Mouse (Mus musculus) spleen, embryonic (tissue): ENCODE results near the gene Rbm34.
"Not testable (repeated sequence)": the region's sequence is repeated elsewhere in the genome, so short reads cannot be mapped to it uniquely, and the experiment has no call there.

Experiments
- CTCF ChIA-PET: fragments of 350-600 bp; sonication (Branson Sonifier 250); formaldehyde crosslinking; loops from one replicate; lab custom pipeline; 2022; lab: Charles Lee

Gene Rbm34

GRCm38 (mm10) chr8:126970579-126971313, at the start of gene Rbm34:
Gene Rbm34, minus strand, starts transcription at chr8:126971071.
- CTCF ChIA-PET, result no interaction called here

GRCm38 (mm10) chr8:127011668-127012067, 40.8 kb upstream of the Rbm34 start:
- CTCF ChIA-PET, result no interaction called here

GRCm38 (mm10) chr8:126994506-126994905, 23.6 kb upstream of the Rbm34 start:
- CTCF ChIA-PET, result no interaction called here

- CTCF ChIA-PET, result no interaction called here
Observed at GRCm38 (mm10) chr8:126989363-126990153, 18.7 kb upstream of the Rbm34 start.

- CTCF ChIA-PET, result no interaction called here
Observed at GRCm38 (mm10) chr8:126988346-126989006, 17.6 kb upstream of the Rbm34 start.

GRCm38 (mm10) chr8:126986495-126986894, 15.6 kb upstream of the Rbm34 start:
- CTCF ChIA-PET, result interaction anchor here (0.6 kb wide), 1 partner anchor 37 kb away, joined by 3 read pairs; no protein-coding TSS in a partner anchor

- CTCF ChIA-PET, result no interaction called here
Observed at GRCm38 (mm10) chr8:126980046-126980445, 9.2 kb upstream of the Rbm34 start.

GRCm38 (mm10) chr8:126979091-126979920, 8.4 kb upstream of the Rbm34 start:
- CTCF ChIA-PET, result no interaction called here

- CTCF ChIA-PET, result not testable (repeated sequence)
Observed at GRCm38 (mm10) chr8:126978535-126978934, 7.7 kb upstream of the Rbm34 start.

- CTCF ChIA-PET, result no interaction called here
Observed at GRCm38 (mm10) chr8:126978028-126978427, 7.2 kb upstream of the Rbm34 start.

- CTCF ChIA-PET, result interaction anchor here (1.2 to 1.3 kb wide), 2 partner anchors 45 to 494 kb away, joined by 3 read pairs; no protein-coding TSS in a partner anchor
Observed at GRCm38 (mm10) chr8:126976608-126977348, 5.9 kb upstream of the Rbm34 start.

GRCm38 (mm10) chr8:126975706-126976105, 4.8 kb upstream of the Rbm34 start:
- CTCF ChIA-PET, result interaction anchor here (1.2 to 1.3 kb wide), 2 partner anchors 44 to 493 kb away, joined by 3 read pairs; no protein-coding TSS in a partner anchor

- CTCF ChIA-PET, result interaction anchor here (0.6 kb wide), 2 partner anchors 149 to 565 kb away, joined by 3 to 13 read pairs; no protein-coding TSS in a partner anchor
Observed at GRCm38 (mm10) chr8:126974511-126974910, 3.6 kb upstream of the Rbm34 start.

- CTCF ChIA-PET, result interaction anchor here (0.6 to 0.7 kb wide), 5 partner anchors 148 to 564 kb away, joined by 3 to 13 read pairs (median 3); no protein-coding TSS in a partner anchor
Observed at GRCm38 (mm10) chr8:126973686-126974265, 2.9 kb upstream of the Rbm34 start.

GRCm38 (mm10) chr8:126972649-126973048, 1.8 kb upstream of the Rbm34 start:
- CTCF ChIA-PET, result interaction anchor here (0.5 to 1.4 kb wide), 3 partner anchors 12 to 370 kb away, joined by 3 to 4 read pairs (median 4); no protein-coding TSS in a partner anchor

GRCm38 (mm10) chr8:126972102-126972501, 1.2 kb upstream of the Rbm34 start:
- CTCF ChIA-PET, result interaction anchor here (0.5 to 1.4 kb wide), 3 partner anchors 13 to 369 kb away, joined by 3 to 4 read pairs (median 4); no protein-coding TSS in a partner anchor

GRCm38 (mm10) chr8:126971314-126971664, 418 bp upstream of the Rbm34 start:
- CTCF ChIA-PET, result no interaction called here

- CTCF ChIA-PET, result interaction anchor here (0.7 kb wide), 1 partner anchor 37 kb away, joined by 17 read pairs; no protein-coding TSS in a partner anchor
Observed at GRCm38 (mm10) chr8:126969546-126969945, 1.3 kb downstream of the Rbm34 start.

- CTCF ChIA-PET, result interaction anchor here (1.0 kb wide), 1 partner anchor 545 kb away, joined by 3 read pairs; no protein-coding TSS in a partner anchor
Observed at GRCm38 (mm10) chr8:126968107-126968506, 2.8 kb downstream of the Rbm34 start.
